Mouse (Mus musculus): ENCODE measurements around the gene Tgif1.

DNA sequence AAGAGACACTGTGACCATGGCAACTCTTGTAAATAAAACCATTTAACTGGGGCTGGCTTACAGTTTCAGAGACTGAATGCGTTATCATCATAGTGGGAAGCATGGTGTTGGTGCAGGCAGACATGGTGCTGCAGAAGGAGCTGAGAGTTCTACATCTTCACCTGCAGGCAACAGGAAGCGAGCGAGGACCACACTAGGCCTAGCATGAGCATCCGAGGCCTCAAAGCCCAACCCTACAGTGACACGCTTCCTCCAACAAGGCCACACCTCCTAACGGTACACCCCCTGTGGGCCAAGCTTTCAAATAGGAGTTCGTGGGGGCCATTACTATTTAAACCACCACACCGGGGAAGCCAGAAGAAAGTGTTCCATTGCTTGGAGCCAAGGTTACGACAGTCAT is 34.5 kb upstream of the Tgif1 start:
- TF ChIP-seq CTCF (IDR thresholded peaks at IDR 0.05; ENCODE audit: low read depth, low read length) (no peak), POLR2A (IDR thresholded peaks at IDR 0.05; ENCODE audit: borderline replicate concordance, low read depth, low read length) (no peak)

All from bone marrow macrophage, adult 2 months (primary cell).